9 mouse cellular contexts compared by ENCODE assay signal in genomic region chr10:79920056-79920890, GRCm38 (mm10). TPM values are rescaled to one million over a fixed set of nuclear protein-coding genes. Genes with fewer than 3 reads are reported as not detected.
DNase-seq lines count a peak whose midpoint lies in the region; ATAC-seq and TF ChIP-seq lines count a peak whose summit lies in the region.
"Had no signal": no experiment of that assay in that cellular context is flagged by ENCODE, and none has a peak within 500 bp of the region (broad histone marks: within the 10 kb centered on the region; RNA-seq: fewer than 3 reads in every experiment).

No protein-coding gene starts in this region.

- no peaks in the 10 kb centered on the region for H3K36me3 ChIP-seq in heart, embryonic 10.5 days
- H3K36me3 ChIP-seq in ES-Bruce4 (ENCODE audit: control insufficient read depth, insufficient read depth, low read length, poor library complexity, severe bottlenecking): no peaks in the 10 kb centered on the region
- H3K36me3 ChIP-seq in forebrain, embryonic 13.5 days (ENCODE audit: poor library complexity, severe bottlenecking): no peaks in the 10 kb centered on the region
- H3K36me3 ChIP-seq in liver, embryonic 12.5 days: no peaks in the 10 kb centered on the region

- intact Hi-C loops in heart, postnatal 10 days (cut with DNase I): no loop called here

- H3K4me2 ChIP-seq in forebrain, embryonic 13.5 days: no peak overlapping the region
- peak overlapping the region; percentile 55 for H3K4me2 ChIP-seq in liver, embryonic 12.5 days

- peak overlapping the region; percentile 56 for H3K4me3 ChIP-seq in heart, embryonic 10.5 days
- peak overlapping the region; percentile 22; the same call in 1 of the 2 replicates for H3K4me3 ChIP-seq in ES-Bruce4 (ENCODE audit: low read depth, low read length)
- H3K4me3 ChIP-seq in forebrain, embryonic 13.5 days: peak overlapping the region; percentile 26; the same call in 1 of the 2 replicates
- H3K4me3 ChIP-seq in liver, embryonic 12.5 days: peak overlapping the region; percentile 30; the same call in 1 of the 2 replicates

- H3K9ac ChIP-seq in ES-Bruce4 (ENCODE audit: low read depth, poor library complexity, severe bottlenecking): no peak overlapping the region
- no peak overlapping the region for H3K9ac ChIP-seq in forebrain, embryonic 13.5 days
- no peak overlapping the region for H3K9ac ChIP-seq in liver, embryonic 12.5 days

- no peak for TF ChIP-seq POLR2A in ES-Bruce4 (IDR thresholded peaks at IDR 0.05; ENCODE audit: insufficient read depth, low read length)

- no peak for TF ChIP-seq CTCF in ES-Bruce4 (IDR thresholded peaks at IDR 0.05; ENCODE audit: low read depth, low read length)

- 26% methylated on average over 26 of the region's 26 CpGs for WGBS in heart, embryonic 10.5 days
- WGBS in forebrain, embryonic 13.5 days: 14% methylated on average over 25 of the region's 26 CpGs
- 33% methylated on average over 26 of the region's 26 CpGs for WGBS in liver, embryonic 12.5 days (ENCODE audit: insufficient replicate concordance)

- no peaks in the 10 kb centered on the region for H3K9me3 ChIP-seq in heart, embryonic 10.5 days
- no peaks in the 10 kb centered on the region for H3K9me3 ChIP-seq in ES-Bruce4 (replicated peaks; ENCODE audit: control insufficient read depth, insufficient read depth, low read length, poor library complexity, severe bottlenecking)
- H3K9me3 ChIP-seq in forebrain, embryonic 13.5 days (replicated peaks): no peaks in the 10 kb centered on the region
- H3K9me3 ChIP-seq in liver, embryonic 12.5 days (replicated peaks): no peaks in the 10 kb centered on the region

- no peak for DNase-seq in heart, embryonic 10.5 days (ENCODE audit: low spot score)
- DNase-seq in heart, postnatal 10 days: no peak
- DNase-seq in frontal cortex, postnatal 36 days (ENCODE audit: low spot score in 2 of 2): no peak
- no peak for DNase-seq in left cerebral cortex, adult 9 months (ENCODE audit: low spot score in 2 of 2)
- no peak for DNase-seq in ovary, postnatal 36 days (ENCODE audit: low spot score)

- H3K27ac ChIP-seq in heart, embryonic 10.5 days: no peak overlapping the region
- H3K27ac ChIP-seq in ES-Bruce4 (ENCODE audit: insufficient read depth, low read length): no peak overlapping the region
- no peak overlapping the region for H3K27ac ChIP-seq in forebrain, embryonic 13.5 days
- H3K27ac ChIP-seq in liver, embryonic 12.5 days: no peak overlapping the region

- no peak for TF ChIP-seq EP300 in ES-Bruce4 (IDR thresholded peaks at IDR 0.05; ENCODE audit: insufficient read depth, low read depth, low read length)

- peaks cover 62% of the 10 kb centered on the region for H3K4me1 ChIP-seq in heart, embryonic 10.5 days
- peaks cover 7% of the 10 kb centered on the region for H3K4me1 ChIP-seq in ES-Bruce4 (ENCODE audit: control insufficient read depth, insufficient read depth, low read length)
- H3K4me1 ChIP-seq in forebrain, embryonic 13.5 days: peaks cover 38% of the 10 kb centered on the region
- H3K4me1 ChIP-seq in liver, embryonic 12.5 days: peaks cover 75% of the 10 kb centered on the region

- ATAC-seq in forebrain, embryonic 13.5 days: no peak
- no peak for ATAC-seq in liver, embryonic 12.5 days

- H3K27me3 ChIP-seq in heart, embryonic 10.5 days (ENCODE audit: insufficient read depth, poor library complexity, severe bottlenecking): peaks cover 70% of the 10 kb centered on the region
- no peaks in the 10 kb centered on the region for H3K27me3 ChIP-seq in ES-Bruce4 (ENCODE audit: control insufficient read depth, insufficient read depth, low read length, poor library complexity, severe bottlenecking)
- H3K27me3 ChIP-seq in forebrain, embryonic 13.5 days: peaks cover 72% of the 10 kb centered on the region
- H3K27me3 ChIP-seq in liver, embryonic 12.5 days (replicated peaks): peaks cover 68% of the 10 kb centered on the region

RNA-seq across cellular contexts. Expression of gene R3hdm4, which starts 0.7 kb away (rescaled TPM):
- 88.7 and 96.0 TPM in 2 replicates for polyA plus RNA-seq in heart, embryonic 10.5 days (2016; fragmentation: Nextera tagmentation; extraction: Ambion mirVana)
- 10 to 100 TPM; 93.4 to 94.9 TPM for total RNA-seq in heart, postnatal 10 days (2021)
- 49.4 and 56.5 TPM in 2 replicates for polyA plus RNA-seq in ES-Bruce4 (2011; ENCODE audit: insufficient read depth, insufficient read length, low read depth, missing spikeins)
- 200 and 217 TPM in 2 replicates for polyA plus RNA-seq in forebrain, embryonic 13.5 days (2015; fragmentation: Nextera tagmentation; extraction: Ambion mirVana)
- polyA plus RNA-seq in liver, embryonic 12.5 days (2016; fragmentation: Nextera tagmentation; extraction: Ambion mirVana): 67.5 and 74.1 TPM in 2 replicates

RNA-seq across cellular contexts. Expression of gene Kiss1r, which starts 3.5 kb away (rescaled TPM):
- 0.31 and 0.33 TPM in 2 replicates for polyA plus RNA-seq in heart, embryonic 10.5 days (2016; fragmentation: Nextera tagmentation; extraction: Ambion mirVana)
- under 1 TPM; 0.17 to 0.22 TPM for total RNA-seq in heart, postnatal 10 days (2021)
- polyA plus RNA-seq in ES-Bruce4 (2011; ENCODE audit: insufficient read depth, insufficient read length, low read depth, missing spikeins): 0.25 and 1.2 TPM in 2 replicates
- 1.0 and 1.3 TPM in 2 replicates for polyA plus RNA-seq in forebrain, embryonic 13.5 days (2015; fragmentation: Nextera tagmentation; extraction: Ambion mirVana)
- polyA plus RNA-seq in liver, embryonic 12.5 days (2016; fragmentation: Nextera tagmentation; extraction: Ambion mirVana): 0.35 and 0.43 TPM in 2 replicates

RNA-seq across cellular contexts. Expression of gene Arid3a, which starts 6.6 kb away (rescaled TPM):
- 12.5 and 16.4 TPM in 2 replicates for polyA plus RNA-seq in heart, embryonic 10.5 days (2016; fragmentation: Nextera tagmentation; extraction: Ambion mirVana)
- 1 to 10 TPM; 3.1 to 3.2 TPM for total RNA-seq in heart, postnatal 10 days (2021)
- 31.1 and 36.5 TPM in 2 replicates for polyA plus RNA-seq in ES-Bruce4 (2011; ENCODE audit: insufficient read depth, insufficient read length, low read depth, missing spikeins)
- polyA plus RNA-seq in forebrain, embryonic 13.5 days (2015; fragmentation: Nextera tagmentation; extraction: Ambion mirVana): 2.5 and 3.6 TPM in 2 replicates
- 5.6 and 6.4 TPM in 2 replicates for polyA plus RNA-seq in liver, embryonic 12.5 days (2016; fragmentation: Nextera tagmentation; extraction: Ambion mirVana)

RNA-seq across cellular contexts. Expression of gene Gm26602, which starts 9.6 kb away (rescaled TPM):
- 1.4 and 4.0 TPM in 2 replicates for polyA plus RNA-seq in heart, embryonic 10.5 days (2016; fragmentation: Nextera tagmentation; extraction: Ambion mirVana)
- not detected for total RNA-seq in heart, postnatal 10 days (2021)
- not detected in 2 replicates for polyA plus RNA-seq in ES-Bruce4 (2011; ENCODE audit: insufficient read depth, insufficient read length, low read depth, missing spikeins)
- 33.6 TPM in 1 of 2 replicates, not detected in the other for polyA plus RNA-seq in forebrain, embryonic 13.5 days (2015; fragmentation: Nextera tagmentation; extraction: Ambion mirVana)
- 0.98 and 11.0 TPM in 2 replicates for polyA plus RNA-seq in liver, embryonic 12.5 days (2016; fragmentation: Nextera tagmentation; extraction: Ambion mirVana)
- total RNA-seq: left cerebral cortex, adult 8-10 months had no signal

RNA-seq across cellular contexts. Expression of gene Med16, which starts 11.6 kb away (rescaled TPM):
- polyA plus RNA-seq in heart, embryonic 10.5 days (2016; fragmentation: Nextera tagmentation; extraction: Ambion mirVana): 51.9 and 54.4 TPM in 2 replicates
- total RNA-seq in heart, postnatal 10 days (2021): 10 to 100 TPM; 59.5 to 60.0 TPM
- 17.4 and 17.5 TPM in 2 replicates for polyA plus RNA-seq in ES-Bruce4 (2011; ENCODE audit: insufficient read depth, insufficient read length, low read depth, missing spikeins)
- polyA plus RNA-seq in forebrain, embryonic 13.5 days (2015; fragmentation: Nextera tagmentation; extraction: Ambion mirVana): 49.0 and 59.0 TPM in 2 replicates
- 26.6 and 27.4 TPM in 2 replicates for polyA plus RNA-seq in liver, embryonic 12.5 days (2016; fragmentation: Nextera tagmentation; extraction: Ambion mirVana)
